Mouse (Mus musculus) C2C12 (cell line): Measurements from ENCODE around the gene Ncoa4.

ENCODE experiments used
- CEBPB ChIP-seq: IDR thresholded peaks from one replicate; pipeline ENCODE4 v1.6.1; 2011; ENCODE audit warnings: low read depth, mild to moderate bottlenecking, control low read depth, moderate library complexity
- CTCF ChIP-seq: IDR thresholded peaks from one replicate; pipeline ENCODE4 v1.5.1; 2011; ENCODE audit not compliant: control insufficient read depth, insufficient read depth, insufficient read length
- MAX ChIP-seq: IDR thresholded peaks from one replicate; pipeline ENCODE4 v1.6.1; 2011; ENCODE audit warnings: mild to moderate bottlenecking, control low read depth

GRCm38 (mm10) chr14:32183846-32184245 is 24.2 kb downstream of the Ncoa4 start:
- TF ChIP-seq CTCF (no peak), MAX (no peak), CEBPB (no peak)
